Mouse (Mus musculus): ENCODE results near the gene 1700093K21Rik. TPM values are rescaled to one million over a fixed set of nuclear protein-coding genes. Genes with fewer than 3 reads are reported as not detected.
"Not testable (repeated sequence)": the region's sequence is repeated elsewhere in the genome, so short reads cannot be mapped to it uniquely, and the experiment has no call there.

The 1700093K21Rik gene
- not detected in 2 replicates for polyA plus RNA-seq (2012; rRNA removed)

GRCm38 (mm10) chr11:23520473-23521205 lies at the start of gene 1700093K21Rik:
Gene 1700093K21Rik, minus strand, starts transcription at chr11:23521155.
- no peak for DNase-seq (ENCODE audit: low read depth, low spot score)
- 61% methylated on average over 5 of the region's 5 CpGs for WGBS

- 88% methylated on average over 7 of the region's 7 CpGs for WGBS
- DNase-seq (ENCODE audit: low read depth, low spot score), result no peak
These were observed 49.2 kb upstream of the 1700093K21Rik start for GRCm38 (mm10) chr11:23570130-23570529.

GRCm38 (mm10) chr11:23565761-23566160 lies 44.8 kb upstream of the 1700093K21Rik start:
- 59% methylated on average over 6 of the region's 6 CpGs for WGBS
- peak; percentile 10 for DNase-seq (ENCODE audit: low read depth, low spot score)

GRCm38 (mm10) chr11:23557039-23557630 lies 36.2 kb upstream of the 1700093K21Rik start:
- DNase-seq (ENCODE audit: low read depth, low spot score), result no peak
- 52% methylated on average over 6 of the region's 6 CpGs for WGBS

GRCm38 (mm10) chr11:23537446-23537845 lies 16.5 kb upstream of the 1700093K21Rik start:
- WGBS, result 88% methylated on average over 2 of the region's 2 CpGs
- DNase-seq (ENCODE audit: low read depth, low spot score), result no peak

- WGBS, result 84% methylated on average over 3 of the region's 3 CpGs
- DNase-seq (ENCODE audit: low read depth, low spot score), result no peak
These were observed 2.0 kb downstream of the 1700093K21Rik start for GRCm38 (mm10) chr11:23518981-23519380.

GRCm38 (mm10) chr11:23515315-23515714 lies 5.6 kb downstream of the 1700093K21Rik start:
- no peak for DNase-seq (ENCODE audit: low read depth, low spot score)
- 81% methylated on average over 2 of the region's 2 CpGs for WGBS

- WGBS, result 31% methylated on average over 4 of the region's 4 CpGs
These were observed 6.2 kb downstream of the 1700093K21Rik start for GRCm38 (mm10) chr11:23514785-23515184.

GRCm38 (mm10) chr11:23504801-23505200 lies 16.2 kb downstream of the 1700093K21Rik start:
- 72% methylated on average over 5 of the region's 5 CpGs for WGBS
- DNase-seq (ENCODE audit: low read depth, low spot score), result not testable (repeated sequence)

More at GRCm38 (mm10) chr11:23514785-23515184, 6.2 kb downstream of the 1700093K21Rik start:
- DNase-seq (ENCODE audit: low read depth, low spot score), result not testable (repeated sequence)

GRCm38 (mm10) chr11:23498609-23499008 lies 22.3 kb downstream of the 1700093K21Rik start:
- WGBS, result 33% methylated on average over 5 of the region's 5 CpGs
- no peak for DNase-seq (ENCODE audit: low read depth, low spot score)

- WGBS, result 1% methylated on average over 64 of the region's 66 CpGs
- DNase-seq (ENCODE audit: low read depth, low spot score), result peak; percentile 73
These were observed 23.0 kb downstream of the 1700093K21Rik start, which contains the start of gene Ahsa2 for GRCm38 (mm10) chr11:23497718-23498509. Gene Ahsa2, minus strand, starts transcription at chr11:23498030.

- under 1% methylated on average over 22 of the region's 22 CpGs for WGBS
- no peak for DNase-seq (ENCODE audit: low read depth, low spot score)
These were observed 23.6 kb downstream of the 1700093K21Rik start for GRCm38 (mm10) chr11:23497335-23497717.

GRCm38 (mm10) chr11:23496661-23497060 lies 24.3 kb downstream of the 1700093K21Rik start:
- DNase-seq (ENCODE audit: low read depth, low spot score), result no peak
- WGBS, result 32% methylated on average over 6 of the region's 6 CpGs

GRCm38 (mm10) chr11:23495231-23495630 lies 25.7 kb downstream of the 1700093K21Rik start:
- WGBS, result 88% methylated on average over 6 of the region's 6 CpGs
- no peak for DNase-seq (ENCODE audit: low read depth, low spot score)

GRCm38 (mm10) chr11:23492048-23492790 lies 28.7 kb downstream of the 1700093K21Rik start:
- no peak for DNase-seq (ENCODE audit: low read depth, low spot score)
- WGBS, result 82% methylated on average over 4 of the region's 4 CpGs

GRCm38 (mm10) chr11:23489955-23490354 lies 31.0 kb downstream of the 1700093K21Rik start:
- 81% methylated on average over 1 of the region's 1 CpGs for WGBS
- DNase-seq (ENCODE audit: low read depth, low spot score), result no peak
